Mouse (Mus musculus) bone marrow, adult 2 months (tissue): ENCODE data around the gene Itpkc.

Experiments used
- CTCF ChIP-seq: fragments of 200-500 bp; IDR thresholded peaks from 2 replicates; pipeline ENCODE4 v1.5.1; 2011; ENCODE audit warnings: low read length, control low read depth; ENCODE audit not compliant: control insufficient read depth, insufficient read depth
- POLR2A ChIP-seq: fragments of 200-500 bp; IDR thresholded peaks from 2 replicates; pipeline ENCODE4 v1.6.1; 2011; ENCODE audit warnings: low read depth, mild to moderate bottlenecking, control low read depth, low read length, borderline replicate concordance; ENCODE audit not compliant: control insufficient read depth

- TF ChIP-seq CTCF (no peak), POLR2A (no peak)
Observed at GRCm38 (mm10) chr7:27231693-27232331, 3.4 kb upstream of the Itpkc start.
